Mouse (Mus musculus): ENCODE results near the gene Vwa8. TPM values are rescaled to one million over a fixed set of nuclear protein-coding genes. Genes with fewer than 3 reads are reported as not detected.

The Vwa8 gene
- polyA plus RNA-seq, 2 experiments, result 11.8 to 14.0 TPM

- Histone ChIP-seq H3K4me3 (replicated peaks; ENCODE audit: low read length) (no peak overlapping the region), H3K27ac (replicated peaks; ENCODE audit: low read depth, low read length) (no peak overlapping the region), H3K9me3 (ENCODE audit: control insufficient read depth, low read length) (no peaks in the 10 kb centered on the region), H3K4me1 (ENCODE audit: control insufficient read depth, insufficient read depth, low read length) (no peaks in the 10 kb centered on the region; the same call in 1 of the 2 replicates), H3K36me3 (ENCODE audit: control insufficient read depth, insufficient read depth, low read length) (no peaks in the 10 kb centered on the region), H3K4me2 (replicated peaks; ENCODE audit: low read depth, low read length, severe bottlenecking) (no peak overlapping the region), H3K9ac (ENCODE audit: low read depth, low read length, severe bottlenecking) (no peak overlapping the region), H3K27me3 (ENCODE audit: control insufficient read depth, insufficient read depth, low read length) (no peaks in the 10 kb centered on the region)
- 48% methylated on average over 3 of the region's 3 CpGs for WGBS
- ATAC-seq (ENCODE audit: low FRiP score, low read depth), result no peak
- DNase-seq (ENCODE audit: low spot score), result no peak
- no peak for TF ChIP-seq POLR2A (IDR thresholded peaks at IDR 0.05; ENCODE audit: borderline replicate concordance, extremely low read depth, insufficient read depth, insufficient read length)
Observed at GRCm38 (mm10) chr14:79028996-79029575, 180.2 kb downstream of the Vwa8 start.

GRCm38 (mm10) chr14:79030715-79031114 is 181.9 kb downstream of the Vwa8 start:
- no peaks in the 10 kb centered on the region for H3K9me3 ChIP-seq (ENCODE audit: control insufficient read depth, low read length)
- TF ChIP-seq POLR2A (IDR thresholded peaks at IDR 0.05; ENCODE audit: borderline replicate concordance, extremely low read depth, insufficient read depth, insufficient read length), result no peak
- no peak overlapping the region for H3K9ac ChIP-seq (ENCODE audit: low read depth, low read length, severe bottlenecking)
- ATAC-seq (ENCODE audit: low FRiP score, low read depth) (no peak), DNase-seq (ENCODE audit: low spot score) (no peak)
- H3K27me3 ChIP-seq (ENCODE audit: control insufficient read depth, insufficient read depth, low read length), result no peaks in the 10 kb centered on the region
- no peak overlapping the region for H3K4me3 ChIP-seq (replicated peaks; ENCODE audit: low read length)
- H3K27ac ChIP-seq (replicated peaks; ENCODE audit: low read depth, low read length), result no peak overlapping the region
- 92% methylated on average over 3 of the region's 3 CpGs for WGBS
- H3K4me1 ChIP-seq (ENCODE audit: control insufficient read depth, insufficient read depth, low read length), result peaks cover 2% of the 10 kb centered on the region
- H3K4me2 ChIP-seq (replicated peaks; ENCODE audit: low read depth, low read length, severe bottlenecking), result no peak overlapping the region
- H3K36me3 ChIP-seq (ENCODE audit: control insufficient read depth, insufficient read depth, low read length), result no peaks in the 10 kb centered on the region

- 90% methylated on average over 8 of the region's 8 CpGs for WGBS
- peaks cover 2% of the 10 kb centered on the region for H3K4me1 ChIP-seq (ENCODE audit: control insufficient read depth, insufficient read depth, low read length)
- DNase-seq (ENCODE audit: low spot score) (no peak), ATAC-seq (ENCODE audit: low FRiP score, low read depth) (no peak)
- no peaks in the 10 kb centered on the region for H3K36me3 ChIP-seq (ENCODE audit: control insufficient read depth, insufficient read depth, low read length)
- TF ChIP-seq POLR2A (IDR thresholded peaks at IDR 0.05; ENCODE audit: borderline replicate concordance, extremely low read depth, insufficient read depth, insufficient read length), result no peak
- no peaks in the 10 kb centered on the region for H3K27me3 ChIP-seq (ENCODE audit: control insufficient read depth, insufficient read depth, low read length)
- no peaks in the 10 kb centered on the region for H3K9me3 ChIP-seq (ENCODE audit: control insufficient read depth, low read length)
- H3K27ac ChIP-seq (replicated peaks; ENCODE audit: low read depth, low read length), result no peak overlapping the region
- H3K9ac ChIP-seq (ENCODE audit: low read depth, low read length, severe bottlenecking), result no peak overlapping the region
- no peak overlapping the region for H3K4me3 ChIP-seq (replicated peaks; ENCODE audit: low read length)
- no peak overlapping the region for H3K4me2 ChIP-seq (replicated peaks; ENCODE audit: low read depth, low read length, severe bottlenecking)
Observed at GRCm38 (mm10) chr14:79031230-79031740, 182.4 kb downstream of the Vwa8 start.

- no peak for TF ChIP-seq POLR2A (IDR thresholded peaks at IDR 0.05; ENCODE audit: borderline replicate concordance, extremely low read depth, insufficient read depth, insufficient read length)
- ATAC-seq (ENCODE audit: low FRiP score, low read depth) (no peak), DNase-seq (ENCODE audit: low spot score) (no peak)
- Histone ChIP-seq H3K36me3 (ENCODE audit: control insufficient read depth, insufficient read depth, low read length) (no peaks in the 10 kb centered on the region), H3K27me3 (ENCODE audit: control insufficient read depth, insufficient read depth, low read length) (no peaks in the 10 kb centered on the region), H3K4me2 (replicated peaks; ENCODE audit: low read depth, low read length, severe bottlenecking) (no peak overlapping the region), H3K9me3 (ENCODE audit: control insufficient read depth, low read length) (no peaks in the 10 kb centered on the region), H3K4me1 (ENCODE audit: control insufficient read depth, insufficient read depth, low read length) (peaks cover 2% of the 10 kb centered on the region), H3K4me3 (replicated peaks; ENCODE audit: low read length) (no peak overlapping the region), H3K9ac (ENCODE audit: low read depth, low read length, severe bottlenecking) (no peak overlapping the region), H3K27ac (replicated peaks; ENCODE audit: low read depth, low read length) (no peak overlapping the region)
- WGBS, result 48% methylated on average over 6 of the region's 6 CpGs
Observed at GRCm38 (mm10) chr14:79033396-79033795, 184.5 kb downstream of the Vwa8 start.

- no peaks in the 10 kb centered on the region for H3K27me3 ChIP-seq (ENCODE audit: control insufficient read depth, insufficient read depth, low read length)
- H3K27ac ChIP-seq (replicated peaks; ENCODE audit: low read depth, low read length), result no peak overlapping the region
- 71% methylated on average over 9 of the region's 9 CpGs for WGBS
- ATAC-seq (ENCODE audit: low FRiP score, low read depth) (no peak), DNase-seq (ENCODE audit: low spot score) (no peak)
- no peak overlapping the region for H3K4me3 ChIP-seq (replicated peaks; ENCODE audit: low read length)
- H3K9me3 ChIP-seq (ENCODE audit: control insufficient read depth, low read length), result no peaks in the 10 kb centered on the region
- peaks cover 2% of the 10 kb centered on the region for H3K4me1 ChIP-seq (ENCODE audit: control insufficient read depth, insufficient read depth, low read length)
- no peak overlapping the region for H3K4me2 ChIP-seq (replicated peaks; ENCODE audit: low read depth, low read length, severe bottlenecking)
- no peak overlapping the region for H3K9ac ChIP-seq (ENCODE audit: low read depth, low read length, severe bottlenecking)
- no peak for TF ChIP-seq POLR2A (IDR thresholded peaks at IDR 0.05; ENCODE audit: borderline replicate concordance, extremely low read depth, insufficient read depth, insufficient read length)
- H3K36me3 ChIP-seq (ENCODE audit: control insufficient read depth, insufficient read depth, low read length), result no peaks in the 10 kb centered on the region
Observed at GRCm38 (mm10) chr14:79034511-79034913, 185.7 kb downstream of the Vwa8 start.

All from limb, embryonic 14.5 days (tissue).